Mouse (Mus musculus) skeletal muscle tissue, adult 2 months (tissue): ENCODE data around the gene Vmn1r167.
"Not testable (repeated sequence)": the region's sequence is repeated elsewhere in the genome, so short reads cannot be mapped to it uniquely, and the experiment has no call there.

Experiments
- DNase-seq: peaks from one replicate; pipeline ENCODE4 v3.0.0-alpha.2; 2012; ENCODE audit warnings: low read depth, low spot score

The Vmn1r167 gene

DNA sequence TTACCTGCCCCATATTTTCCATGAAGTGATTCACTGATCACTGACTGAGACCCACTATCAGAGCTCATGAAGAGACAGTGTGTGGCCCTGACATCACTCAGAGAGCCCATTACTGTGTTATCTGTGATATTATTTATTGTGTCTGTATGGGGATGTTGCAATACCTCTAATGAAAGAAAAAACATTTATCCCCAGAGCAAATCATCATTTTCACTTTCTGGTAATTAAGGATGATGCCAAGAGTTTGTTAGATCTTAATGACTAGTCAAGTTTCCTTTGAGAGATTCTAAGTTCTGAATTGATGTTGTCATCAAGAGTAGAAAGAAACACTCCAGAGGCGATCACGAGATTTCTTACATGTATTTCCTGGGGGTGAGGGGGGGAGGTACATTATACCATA is at the start of gene Vmn1r167:
Gene Vmn1r167 (minus strand): TSS at position 101 of the 400 bp plus-strand sequence.
- not testable (repeated sequence) for DNase-seq

DNA sequence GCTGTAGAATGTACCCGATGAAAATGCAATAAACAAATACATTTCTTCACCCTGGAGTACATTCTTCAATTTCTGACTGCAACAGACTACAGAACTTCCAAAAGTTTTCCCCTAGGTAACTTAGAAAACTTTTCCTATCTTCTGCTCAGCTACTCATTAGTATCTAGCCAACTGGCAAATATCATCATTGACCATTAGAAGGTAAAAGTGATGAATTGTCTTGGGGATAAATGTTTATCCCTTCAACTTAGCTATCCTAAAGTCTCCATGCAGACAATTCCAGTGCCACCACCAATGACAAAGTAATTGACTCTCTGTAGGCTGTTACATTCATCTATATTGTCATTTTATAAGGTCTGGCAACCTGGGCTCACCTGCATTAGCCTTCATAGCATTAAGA is 32.4 kb upstream of the Vmn1r167 start, which contains the start of gene Vmn1r168:
Gene Vmn1r168 (plus strand): TSS at position 301 of the 400 bp plus-strand sequence.
- DNase-seq, result not testable (repeated sequence)

DNA sequence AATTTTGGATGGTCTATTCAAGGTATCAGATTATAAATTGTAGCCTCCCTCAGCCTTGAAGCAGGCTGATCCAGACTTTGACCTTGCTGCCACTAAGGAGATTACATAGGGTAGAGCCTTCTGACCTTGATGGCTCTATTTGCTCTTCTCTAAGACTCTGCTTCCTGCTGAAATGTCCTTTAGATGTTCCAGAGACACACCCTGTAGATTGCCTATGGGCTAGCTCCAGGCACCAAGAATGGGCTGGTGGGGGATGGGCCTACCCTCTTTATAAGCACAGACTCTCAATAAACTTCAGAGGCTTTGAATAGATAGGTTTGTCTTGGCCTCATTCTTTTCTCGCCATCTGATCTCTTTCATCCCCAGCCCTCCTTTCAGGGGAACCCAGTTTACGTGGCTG is 34.1 kb downstream of the Vmn1r167 start:
- DNase-seq, result not testable (repeated sequence)

DNA sequence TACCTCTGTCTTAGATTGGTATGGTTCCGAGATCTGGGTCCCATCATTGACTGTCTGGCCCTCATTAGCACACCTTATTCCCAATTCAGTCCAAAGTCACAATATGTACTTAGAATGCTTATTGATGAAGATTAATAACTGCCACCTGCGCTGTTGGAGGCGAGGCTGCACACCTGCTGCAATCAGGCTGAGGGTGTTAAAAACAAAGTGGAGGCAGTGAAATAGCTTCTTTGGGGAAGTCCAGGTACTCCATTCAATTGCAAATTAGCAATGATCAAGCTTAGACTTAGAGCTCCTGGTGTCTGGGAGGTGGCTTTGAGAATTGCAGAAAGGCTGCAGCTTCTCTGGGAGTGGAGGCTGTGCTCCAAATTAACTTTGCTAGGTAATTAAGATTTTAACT is 36.2 kb downstream of the Vmn1r167 start:
- DNase-seq, result not testable (repeated sequence)

GRCm38 (mm10) chr7:23470201-23470600 is 36.8 kb downstream of the Vmn1r167 start:
- DNase-seq, result not testable (repeated sequence)
